Mouse (Mus musculus): ENCODE results near the gene Fig4. TPM values are rescaled to one million over a fixed set of nuclear protein-coding genes. Genes with fewer than 3 reads are reported as not detected.

The Fig4 gene
- polyA plus RNA-seq, 1 experiment from 2014 or later: 22.3 TPM

- no peaks in the 10 kb centered on the region for H3K36me3 ChIP-seq
- no peak overlapping the region for H3K4me3 ChIP-seq
- peaks cover 8% of the 10 kb centered on the region; the same call in 1 of the 2 replicates for H3K4me1 ChIP-seq
- H3K4me2 ChIP-seq (replicated peaks): no peak overlapping the region
- H3K9ac ChIP-seq (replicated peaks): no peak overlapping the region
- 81% methylated on average over 11 of the region's 11 CpGs for WGBS
- no peak overlapping the region for H3K27ac ChIP-seq (replicated peaks)
- ATAC-seq (ENCODE audit: low FRiP score, low read depth): no peak
- H3K9me3 ChIP-seq: no peaks in the 10 kb centered on the region
- no peaks in the 10 kb centered on the region for H3K27me3 ChIP-seq
Measured at GRCm38 (mm10) chr10:41204637-41205315, 98.3 kb downstream of the Fig4 start.

DNA sequence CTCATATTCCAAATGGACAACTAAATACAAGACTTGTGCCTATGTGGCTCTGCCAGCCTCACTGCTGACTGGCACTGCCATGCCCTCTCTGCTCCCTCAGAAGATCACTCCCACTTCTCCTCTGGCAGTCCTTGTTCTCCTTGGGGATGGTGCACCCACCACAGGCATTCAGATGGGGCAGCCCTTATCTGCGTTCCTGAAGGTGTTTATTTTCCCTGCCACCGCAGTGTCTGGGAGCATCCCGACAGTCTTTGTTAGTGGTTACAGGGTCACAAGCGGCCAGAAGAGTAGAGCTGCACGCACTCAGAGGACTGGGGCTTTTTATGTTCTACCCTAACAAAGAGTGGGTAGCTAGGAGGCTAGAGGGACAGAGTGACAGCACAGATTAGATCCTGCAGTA is 98.9 kb downstream of the Fig4 start:
- 59% methylated on average over 5 of the region's 5 CpGs for WGBS
- H3K4me2 ChIP-seq (replicated peaks): no peak overlapping the region
- H3K9ac ChIP-seq (replicated peaks): no peak overlapping the region
- no peaks in the 10 kb centered on the region for H3K9me3 ChIP-seq
- no peak for ATAC-seq (ENCODE audit: low FRiP score, low read depth)
- H3K27me3 ChIP-seq: no peaks in the 10 kb centered on the region
- H3K36me3 ChIP-seq: no peaks in the 10 kb centered on the region
- no peak overlapping the region for H3K27ac ChIP-seq (replicated peaks)
- no peak overlapping the region for H3K4me3 ChIP-seq
- H3K4me1 ChIP-seq: peaks cover 2% of the 10 kb centered on the region; the same call in 1 of the 2 replicates

- WGBS: 31% methylated on average over 6 of the region's 6 CpGs
Measured at GRCm38 (mm10) chr10:41198719-41199118, 104.3 kb downstream of the Fig4 start.

DNA sequence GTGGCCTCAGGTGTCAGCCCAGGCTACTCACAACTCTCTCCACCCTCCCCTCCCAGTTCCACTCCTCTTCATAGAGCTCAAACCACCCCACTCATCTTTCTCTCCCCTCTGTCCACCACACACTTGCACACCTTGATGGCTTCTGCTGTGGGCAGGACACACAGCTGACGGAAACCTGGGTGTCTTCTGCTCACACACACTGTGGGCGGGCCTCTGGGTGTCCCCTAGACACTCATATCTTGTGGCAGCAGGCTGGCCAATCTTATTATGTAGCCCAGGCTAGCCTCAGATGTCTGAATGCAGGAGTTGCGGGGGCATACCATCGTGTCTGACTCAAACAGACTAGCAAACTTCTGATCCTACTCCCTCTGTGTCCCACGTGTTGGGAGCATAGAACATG is 105.3 kb downstream of the Fig4 start:
- H3K4me2 ChIP-seq (replicated peaks): no peak overlapping the region
- H3K9me3 ChIP-seq: no peaks in the 10 kb centered on the region
- H3K36me3 ChIP-seq: no peaks in the 10 kb centered on the region
- H3K4me3 ChIP-seq: no peak overlapping the region
- WGBS: 90% methylated on average over 5 of the region's 5 CpGs
- no peaks in the 10 kb centered on the region; the same call in 1 of the 2 replicates for H3K4me1 ChIP-seq
- H3K27me3 ChIP-seq: no peaks in the 10 kb centered on the region
- ATAC-seq (ENCODE audit: low FRiP score, low read depth): no peak
- no peak overlapping the region for H3K9ac ChIP-seq (replicated peaks)
- no peak overlapping the region for H3K27ac ChIP-seq (replicated peaks)

More at GRCm38 (mm10) chr10:41198719-41199118, 104.3 kb downstream of the Fig4 start:
- 0 out of 2 replicates have a peak, but pooled peaks have one; percentile 30 for ATAC-seq (ENCODE audit: low FRiP score, low read depth)
- Histone ChIP-seq H3K9ac (replicated peaks) (no peak overlapping the region), H3K4me1 (no peaks in the 10 kb centered on the region; the same call in 1 of the 2 replicates), H3K36me3 (no peaks in the 10 kb centered on the region), H3K27me3 (no peaks in the 10 kb centered on the region), H3K9me3 (no peaks in the 10 kb centered on the region), H3K27ac (replicated peaks) (no peak overlapping the region; the same call in 1 of the 2 replicates), H3K4me3 (no peak overlapping the region), H3K4me2 (replicated peaks) (no peak overlapping the region)

- Histone ChIP-seq H3K9me3 (no peaks in the 10 kb centered on the region), H3K4me1 (no peaks in the 10 kb centered on the region; the same call in 1 of the 2 replicates), H3K4me3 (no peak overlapping the region), H3K27ac (replicated peaks) (no peak overlapping the region), H3K4me2 (replicated peaks) (no peak overlapping the region), H3K27me3 (no peaks in the 10 kb centered on the region), H3K36me3 (no peaks in the 10 kb centered on the region), H3K9ac (replicated peaks) (no peak overlapping the region)
- WGBS: 77% methylated on average over 4 of the region's 4 CpGs
- no peak for ATAC-seq (ENCODE audit: low FRiP score, low read depth)
Measured at GRCm38 (mm10) chr10:41196295-41196694, 106.8 kb downstream of the Fig4 start.

DNA sequence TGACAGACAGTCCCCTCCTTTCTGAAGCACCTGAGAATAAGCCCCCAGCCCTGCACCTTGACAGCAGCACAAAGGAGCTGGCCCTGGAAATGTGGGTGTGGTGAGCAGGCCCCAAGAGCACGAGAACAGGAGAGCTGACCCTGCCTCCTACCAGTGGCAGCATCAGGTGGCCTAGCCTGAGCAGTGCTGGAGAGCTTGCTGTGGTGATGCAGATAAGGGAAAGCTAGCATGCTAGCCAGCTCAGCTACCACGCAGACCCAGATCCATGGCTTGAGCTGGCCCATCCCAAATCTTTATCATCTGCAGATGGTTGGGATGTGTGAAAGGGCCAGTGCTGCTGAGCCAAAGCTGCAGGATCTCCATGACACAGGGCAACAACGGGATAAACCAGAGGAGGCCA is 113.7 kb downstream of the Fig4 start:
- no peaks in the 10 kb centered on the region for H3K36me3 ChIP-seq
- no peak overlapping the region for H3K27ac ChIP-seq (replicated peaks)
- WGBS: 66% methylated on average over 3 of the region's 3 CpGs
- ATAC-seq (ENCODE audit: low FRiP score, low read depth): no peak
- no peaks in the 10 kb centered on the region for H3K9me3 ChIP-seq
- no peaks in the 10 kb centered on the region for H3K4me1 ChIP-seq
- H3K27me3 ChIP-seq: no peaks in the 10 kb centered on the region
- no peak overlapping the region for H3K4me2 ChIP-seq (replicated peaks)
- H3K9ac ChIP-seq (replicated peaks): no peak overlapping the region
- no peak overlapping the region for H3K4me3 ChIP-seq

- no peak for ATAC-seq (ENCODE audit: low FRiP score, low read depth)
- WGBS: 71% methylated on average over 3 of the region's 3 CpGs
- H3K4me1 ChIP-seq: peaks cover 7% of the 10 kb centered on the region; the same call in 1 of the 2 replicates
Measured at GRCm38 (mm10) chr10:41183975-41184374, 119.1 kb downstream of the Fig4 start.

DNA sequence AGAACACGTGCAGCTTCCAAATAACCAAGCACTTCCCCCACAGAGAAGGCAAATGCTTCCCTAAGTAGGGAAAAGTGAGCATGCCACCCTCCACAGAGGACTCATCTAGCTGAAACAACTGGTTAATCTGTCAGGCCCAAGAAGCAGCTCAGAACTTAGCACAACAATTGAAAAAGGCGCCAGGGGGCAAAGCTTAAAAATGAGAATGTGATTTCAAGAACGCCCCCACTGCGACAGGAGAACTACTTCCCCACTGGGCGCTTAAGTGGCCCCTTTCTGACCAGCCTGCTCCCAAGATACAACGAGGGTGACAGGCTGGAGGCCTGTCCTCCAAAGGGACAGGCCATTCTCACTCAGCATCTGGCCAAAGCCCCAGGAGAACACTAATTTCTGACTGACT is 120.4 kb downstream of the Fig4 start:
- H3K27me3 ChIP-seq: no peaks in the 10 kb centered on the region; the same call in 1 of the 2 replicates
- H3K27ac ChIP-seq (replicated peaks): no peak overlapping the region
- ATAC-seq (ENCODE audit: low FRiP score, low read depth): no peak
- no peak overlapping the region for H3K9ac ChIP-seq (replicated peaks)
- H3K4me3 ChIP-seq: no peak overlapping the region
- no peak overlapping the region for H3K4me2 ChIP-seq (replicated peaks)
- no peaks in the 10 kb centered on the region for H3K9me3 ChIP-seq
- H3K4me1 ChIP-seq: peaks cover 7% of the 10 kb centered on the region; the same call in 1 of the 2 replicates
- H3K36me3 ChIP-seq: no peaks in the 10 kb centered on the region
- WGBS: 5% methylated on average over 6 of the region's 6 CpGs

More at GRCm38 (mm10) chr10:41183975-41184374, 119.1 kb downstream of the Fig4 start:
- no peaks in the 10 kb centered on the region for H3K36me3 ChIP-seq
- H3K9me3 ChIP-seq: no peaks in the 10 kb centered on the region
- no peaks in the 10 kb centered on the region; the same call in 1 of the 2 replicates for H3K27me3 ChIP-seq
- H3K4me3 ChIP-seq: no peak overlapping the region
- no peak overlapping the region for H3K4me2 ChIP-seq (replicated peaks)
- no peak overlapping the region for H3K27ac ChIP-seq (replicated peaks)
- H3K9ac ChIP-seq (replicated peaks): no peak overlapping the region

DNA sequence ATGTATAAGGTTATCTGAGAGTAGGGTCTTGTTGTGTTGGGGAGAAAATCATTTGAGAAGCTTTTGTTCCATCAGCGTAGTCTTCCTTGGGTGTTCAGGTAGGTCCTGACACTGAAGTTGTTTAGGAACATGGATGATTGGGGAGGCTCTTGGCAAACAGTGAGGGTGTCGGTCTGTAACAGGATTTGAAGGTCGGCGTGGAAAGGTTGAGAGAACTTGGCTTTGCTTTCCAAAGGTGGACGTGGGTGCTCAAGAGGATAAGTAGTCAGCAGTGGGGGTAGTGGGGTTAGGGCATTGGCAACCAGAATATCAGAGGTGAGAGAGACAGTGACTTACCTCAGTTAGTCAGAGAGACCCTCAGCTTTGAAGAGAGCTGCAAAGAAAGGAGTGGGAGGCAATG is 136.9 kb downstream of the Fig4 start:
- no peaks in the 10 kb centered on the region for H3K9me3 ChIP-seq
- H3K36me3 ChIP-seq: no peaks in the 10 kb centered on the region
- no peak for ATAC-seq (ENCODE audit: low FRiP score, low read depth)
- no peaks in the 10 kb centered on the region for H3K27me3 ChIP-seq
- H3K9ac ChIP-seq (replicated peaks): no peak overlapping the region
- 89% methylated on average over 5 of the region's 5 CpGs for WGBS
- H3K4me3 ChIP-seq: no peak overlapping the region
- no peak overlapping the region for H3K4me2 ChIP-seq (replicated peaks)
- no peaks in the 10 kb centered on the region for H3K4me1 ChIP-seq
- no peak overlapping the region for H3K27ac ChIP-seq (replicated peaks)

GRCm38 (mm10) chr10:41163108-41163507 is 140.0 kb downstream of the Fig4 start:
- H3K4me3 ChIP-seq: no peak overlapping the region
- no peak overlapping the region for H3K4me2 ChIP-seq (replicated peaks)
- no peak overlapping the region for H3K27ac ChIP-seq (replicated peaks)
- no peaks in the 10 kb centered on the region for H3K27me3 ChIP-seq
- no peaks in the 10 kb centered on the region for H3K9me3 ChIP-seq
- no peak overlapping the region for H3K9ac ChIP-seq (replicated peaks)
- WGBS: 85% methylated on average over 2 of the region's 2 CpGs
- no peaks in the 10 kb centered on the region for H3K36me3 ChIP-seq
- no peaks in the 10 kb centered on the region for H3K4me1 ChIP-seq
- ATAC-seq (ENCODE audit: low FRiP score, low read depth): no peak

DNA sequence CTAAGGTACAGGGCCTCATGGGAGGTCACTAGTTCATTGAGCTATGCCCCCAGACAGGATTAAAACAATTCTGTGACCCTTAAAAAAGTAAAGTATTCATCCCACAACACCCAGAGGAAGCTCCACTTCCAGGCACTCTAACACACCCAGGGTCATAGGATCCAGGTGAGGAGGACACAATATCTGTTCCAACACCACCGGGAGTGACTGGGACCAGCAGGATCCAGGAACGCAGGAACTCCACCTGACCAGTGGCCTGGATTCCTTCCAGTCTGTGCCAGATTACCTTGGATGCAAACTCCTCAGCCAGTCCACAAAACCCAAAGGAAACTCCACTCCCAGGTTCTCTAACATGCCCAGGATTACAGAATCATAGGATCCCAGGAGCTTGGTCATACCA is 145.8 kb downstream of the Fig4 start:
- Histone ChIP-seq H3K9ac (replicated peaks) (no peak overlapping the region), H3K4me1 (no peaks in the 10 kb centered on the region), H3K9me3 (no peaks in the 10 kb centered on the region), H3K36me3 (no peaks in the 10 kb centered on the region), H3K27ac (replicated peaks) (no peak overlapping the region), H3K27me3 (no peaks in the 10 kb centered on the region), H3K4me2 (replicated peaks) (no peak overlapping the region), H3K4me3 (no peak overlapping the region)
- ATAC-seq (ENCODE audit: low FRiP score, low read depth): no peak
- 97% methylated on average over 2 of the region's 2 CpGs for WGBS

DNA sequence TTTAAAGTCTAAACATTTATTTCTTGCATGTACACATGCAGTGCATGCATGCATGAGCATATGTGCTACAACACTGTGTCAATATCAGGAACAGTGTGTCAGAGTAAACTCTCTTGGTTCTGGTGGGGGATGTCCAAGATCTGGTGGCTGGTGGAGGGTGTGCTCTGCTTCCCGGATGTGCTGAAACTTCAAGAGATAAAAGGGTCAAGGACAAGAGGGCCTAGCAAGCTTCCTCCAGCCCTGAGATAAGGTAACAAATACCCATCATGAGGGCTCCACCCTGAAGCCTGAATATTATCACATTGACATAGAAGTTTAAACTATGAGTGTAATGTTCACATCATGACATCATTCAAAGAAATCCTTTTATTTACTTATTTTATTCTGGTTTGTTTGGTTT is 146.4 kb downstream of the Fig4 start:
- Histone ChIP-seq H3K36me3 (no peaks in the 10 kb centered on the region), H3K4me3 (no peak overlapping the region), H3K27ac (replicated peaks) (no peak overlapping the region), H3K27me3 (no peaks in the 10 kb centered on the region), H3K4me1 (no peaks in the 10 kb centered on the region), H3K4me2 (replicated peaks) (no peak overlapping the region), H3K9me3 (no peaks in the 10 kb centered on the region), H3K9ac (replicated peaks) (no peak overlapping the region)
- ATAC-seq (ENCODE audit: low FRiP score, low read depth): no peak
- 75% methylated on average over 1 of the region's 1 CpGs for WGBS

Measured in midbrain, embryonic 12.5 days (tissue).